Mouse (Mus musculus) spleen, adult 2 months (tissue): ENCODE results near the gene Ptgfrn. TPM values are rescaled to one million over a fixed set of nuclear protein-coding genes. Genes with fewer than 3 reads are reported as not detected.

Experiments used
- DNase-seq, 2 experiments: peaks; one replicate each; pipeline versions ENCODE4 v3.0.0 to v3.0.0-alpha.2; 2012 to 2021; ENCODE audit warnings: low spot score in 2 of 2, low read depth in 1 of 2
- H3K27ac ChIP-seq: fragments of 200-500 bp; 2 replicates; pipeline ENCODE4 v1.5.1; 2012; ENCODE audit warnings: low read length, inconsistent platforms; ENCODE audit not compliant: insufficient read depth
- H3K27me3 ChIP-seq: fragments of 200-500 bp; 2 replicates; pipeline ENCODE4 v1.6.1; 2012; ENCODE audit warnings: mild to moderate bottlenecking, moderate library complexity, low read length, inconsistent platforms; ENCODE audit not compliant: control insufficient read depth, insufficient read depth
- H3K36me3 ChIP-seq: fragments of 200-500 bp; 2 replicates; pipeline ENCODE4 v1.6.1; 2012; ENCODE audit warnings: mild to moderate bottlenecking, low read length, inconsistent platforms; ENCODE audit not compliant: control insufficient read depth, insufficient read depth
- H3K4me1 ChIP-seq: fragments of 200-500 bp; 2 replicates; pipeline ENCODE4 v1.6.1; 2011; ENCODE audit warnings: inconsistent platforms; ENCODE audit not compliant: control insufficient read depth, insufficient read depth, insufficient read length
- H3K4me3 ChIP-seq: fragments of 200-500 bp; 2 replicates; pipeline ENCODE4 v1.5.1; 2011; ENCODE audit warnings: mild to moderate bottlenecking, inconsistent platforms; ENCODE audit not compliant: insufficient read depth, insufficient read length; ENCODE audit errors: extremely low read depth
- CTCF ChIP-seq: fragments of 200-500 bp; IDR thresholded peaks from 2 replicates; pipeline ENCODE4 v1.5.1; 2011; ENCODE audit warnings: mild to moderate bottlenecking, inconsistent platforms; ENCODE audit not compliant: insufficient read depth, insufficient read length, insufficient replicate concordance; ENCODE audit errors: extremely low read depth
- POLR2A ChIP-seq: fragments of 200-500 bp; IDR thresholded peaks from 2 replicates; pipeline ENCODE4 v1.6.1; 2011; ENCODE audit warnings: low read depth, low read length, inconsistent platforms
- WGBS: fragments of 180-500 bp; shearing (Covaris S2); methylation state at CpG from one replicate; pipeline ENCODE4 v1.1.7; 2018; 5-methylcytosine and 5-hydroxymethylcytosine counted together
- polyA plus RNA-seq: library from polyadenylated mRNA; depleted of rRNA; stranded (reverse); fragments of >200 nt; gene quantifications from 2 replicates; pipeline ENCODE4 v1.2.3, GENCODE M21; 2012

The Ptgfrn gene
- polyA plus RNA-seq, 1 experiment, result 3.6 TPM

- no peak for TF ChIP-seq POLR2A
- TF ChIP-seq CTCF, result no peak
- H3K4me1 ChIP-seq, result peaks cover 16% of the 10 kb centered on the region
- WGBS, result 37% methylated on average over 10 of the region's 10 CpGs
- no peaks in the 10 kb centered on the region for H3K36me3 ChIP-seq
- H3K27ac ChIP-seq, result peak overlapping the region; percentile 72
- H3K27me3 ChIP-seq, result no peaks in the 10 kb centered on the region
- H3K4me3 ChIP-seq, result peak overlapping the region; percentile 4; the same call in 1 of the 2 replicates
- no peak for DNase-seq
Observed at GRCm38 (mm10) chr3:101012131-101012571, 97.9 kb downstream of the Ptgfrn start.

- Histone ChIP-seq H3K27ac (peak overlapping the region; percentile 42), H3K27me3 (no peaks in the 10 kb centered on the region), H3K36me3 (no peaks in the 10 kb centered on the region), H3K4me3 (no peak overlapping the region), H3K4me1 (peaks cover 16% of the 10 kb centered on the region)
- WGBS, result 72% methylated on average over 5 of the region's 5 CpGs
- DNase-seq, result no peak
- TF ChIP-seq POLR2A (no peak), CTCF (no peak)
Observed at GRCm38 (mm10) chr3:101011203-101011600, 98.9 kb downstream of the Ptgfrn start.

GRCm38 (mm10) chr3:101010589-101011202 lies 99.4 kb downstream of the Ptgfrn start:
- TF ChIP-seq POLR2A, result no peak
- TF ChIP-seq CTCF, result no peak

DNA sequence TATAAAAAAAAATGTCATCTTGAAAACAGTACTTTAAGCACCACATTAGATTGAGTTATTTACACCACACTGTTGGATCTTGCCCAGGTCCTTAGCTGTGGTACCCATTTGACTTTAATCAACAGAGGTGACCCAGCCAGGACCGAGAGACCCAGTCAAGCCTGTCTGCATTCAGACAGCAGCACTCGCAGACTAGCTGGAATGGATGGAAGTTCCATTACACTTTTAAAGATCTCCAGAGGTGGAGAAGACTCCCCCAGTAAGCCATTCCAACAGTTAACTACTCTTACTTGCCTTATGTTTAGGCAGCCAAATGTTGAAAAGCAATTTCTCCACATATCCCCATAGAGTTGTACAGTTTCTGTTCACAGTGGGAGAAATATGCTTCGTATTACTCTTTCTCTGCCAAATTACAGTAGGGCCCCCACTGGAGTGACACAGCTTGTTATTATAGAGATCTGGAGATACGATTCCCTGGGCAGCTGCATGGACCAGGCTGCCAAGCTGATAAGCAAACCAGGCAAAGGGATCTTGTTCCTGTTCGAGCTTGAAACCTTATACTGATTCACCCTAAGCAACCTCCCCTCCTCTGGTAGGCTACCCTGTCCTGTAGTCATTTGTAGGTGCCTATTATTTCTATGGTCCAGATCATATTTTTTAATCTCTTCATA lies 102.8 kb downstream of the Ptgfrn start:
- DNase-seq, result no peak
- Histone ChIP-seq H3K4me3 (no peak overlapping the region), H3K4me1 (peaks cover 13% of the 10 kb centered on the region), H3K27me3 (no peaks in the 10 kb centered on the region), H3K36me3 (no peaks in the 10 kb centered on the region), H3K27ac (no peak overlapping the region)
- 79% methylated on average over 5 of the region's 5 CpGs for WGBS
- no peak for TF ChIP-seq POLR2A
- TF ChIP-seq CTCF, result no peak

More at GRCm38 (mm10) chr3:101010589-101011202, 99.4 kb downstream of the Ptgfrn start:
- 17% methylated on average over 4 of the region's 4 CpGs for WGBS
- DNase-seq, result peak; percentile 39 to 43
- no peaks in the 10 kb centered on the region for H3K27me3 ChIP-seq
- H3K27ac ChIP-seq, result peak overlapping the region; percentile 57; the same call in 1 of the 2 replicates
- peaks cover 16% of the 10 kb centered on the region for H3K4me1 ChIP-seq
- no peaks in the 10 kb centered on the region for H3K36me3 ChIP-seq
- no peak overlapping the region for H3K4me3 ChIP-seq

GRCm38 (mm10) chr3:101005392-101005791 lies 104.7 kb downstream of the Ptgfrn start:
- no peak overlapping the region for H3K4me3 ChIP-seq
- no peak for DNase-seq
- H3K36me3 ChIP-seq, result no peaks in the 10 kb centered on the region
- no peak for TF ChIP-seq CTCF
- no peak for TF ChIP-seq POLR2A
- no peak overlapping the region for H3K27ac ChIP-seq
- 88% methylated on average over 6 of the region's 6 CpGs for WGBS
- H3K27me3 ChIP-seq, result no peaks in the 10 kb centered on the region
- H3K4me1 ChIP-seq, result peaks cover 4% of the 10 kb centered on the region

GRCm38 (mm10) chr3:101003575-101004356 lies 106.3 kb downstream of the Ptgfrn start:
- Histone ChIP-seq H3K27ac (no peak overlapping the region), H3K36me3 (no peaks in the 10 kb centered on the region), H3K4me3 (no peak overlapping the region), H3K4me1 (peaks cover 2% of the 10 kb centered on the region; the same call in 1 of the 2 replicates), H3K27me3 (no peaks in the 10 kb centered on the region)
- WGBS, result 26% methylated on average over 15 of the region's 15 CpGs
- no peak for DNase-seq
- TF ChIP-seq CTCF (no peak), POLR2A (no peak)

DNA sequence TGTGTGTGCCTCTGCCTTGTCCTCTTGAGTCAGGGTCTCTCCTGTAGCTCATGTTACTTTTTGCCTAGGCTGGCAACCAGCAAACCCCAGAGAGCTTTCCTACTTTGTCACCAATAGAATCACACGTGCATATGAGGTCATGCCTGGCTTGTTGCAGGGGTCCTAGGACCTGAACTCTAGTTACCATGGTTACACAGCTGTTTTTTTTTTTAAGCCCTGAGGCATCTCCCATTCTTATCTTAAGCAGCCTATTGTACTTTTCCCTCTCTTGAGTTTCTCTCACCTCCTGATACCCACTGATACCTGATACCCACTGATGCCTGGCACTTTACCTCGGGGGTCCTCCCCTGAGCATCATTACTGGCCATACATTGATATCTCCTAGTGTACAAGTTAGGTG lies 110.3 kb downstream of the Ptgfrn start:
- H3K27ac ChIP-seq, result no peak overlapping the region
- H3K27me3 ChIP-seq, result no peaks in the 10 kb centered on the region
- H3K4me3 ChIP-seq, result no peak overlapping the region
- peaks cover 2% of the 10 kb centered on the region; the same call in 1 of the 2 replicates for H3K4me1 ChIP-seq
- DNase-seq, result no peak
- no peaks in the 10 kb centered on the region for H3K36me3 ChIP-seq
- TF ChIP-seq CTCF, result no peak
- TF ChIP-seq POLR2A, result no peak
- 71% methylated on average over 2 of the region's 2 CpGs for WGBS
